Mouse (Mus musculus) megakaryocyte progenitor cell, adult 5-6 weeks (primary cell): Measurements from ENCODE around the gene Elof1. TPM values are rescaled to one million over a fixed set of nuclear protein-coding genes. Genes with fewer than 3 reads are reported as not detected.

Source experiments
- total RNA-seq, 2 experiments: library from RNA; stranded (forward) in 1 of 2; stranded (reverse) in 1 of 2; fragments of 157-497, 149-512 nt in 1 of 2; fragments of 200-1000 nt in 1 of 2; gene quantifications; 2 replicates each; pipeline versions ENCODE4 v1.2.3 to v1.2.4; 2015 to 2017

Gene Elof1
- total RNA-seq, 2 experiments from 2014 or later = 43.6 to 124 TPM

Other genes starting within 250 kb of the Elof1 start
- 14.5 and 20.1 TPM in 2 replicates for gene Rab3d, start 199.0 kb downstream of the Elof1 start, total RNA-seq (2015)
- 37.3 and 50.6 TPM in 2 replicates for gene Rab3d, start 199.0 kb downstream of the Elof1 start, total RNA-seq (2017)
- gene Ccdc159, start 189.7 kb downstream of the Elof1 start, total RNA-seq (2015) = 0.12 TPM in 1 of 2 replicates, not detected in the other
- gene Ccdc159, start 189.7 kb downstream of the Elof1 start, total RNA-seq (2017) = 0.08 and 0.41 TPM in 2 replicates
- gene Tmem205, start 189.6 kb downstream of the Elof1 start, total RNA-seq (2015) = 49.4 and 60.5 TPM in 2 replicates
- gene Tmem205, start 189.6 kb downstream of the Elof1 start, total RNA-seq (2017) = 19.7 and 22.1 TPM in 2 replicates
- 0.42 TPM in 2 replicates for gene Plppr2, start 180.1 kb downstream of the Elof1 start, total RNA-seq (2015)
- 0.21 TPM in 1 of 2 replicates, not detected in the other for gene Plppr2, start 180.1 kb downstream of the Elof1 start, total RNA-seq (2017)
- gene Swsap1, start 161.4 kb downstream of the Elof1 start, total RNA-seq (2015) = 8.1 and 9.0 TPM in 2 replicates
- 4.1 and 5.8 TPM in 2 replicates for gene Swsap1, start 161.4 kb downstream of the Elof1 start, total RNA-seq (2017)
- 3.0 and 6.0 TPM in 2 replicates for gene Epor, start 153.7 kb downstream of the Elof1 start, total RNA-seq (2015)
- gene Epor, start 153.7 kb downstream of the Elof1 start, total RNA-seq (2017) = 3.8 and 5.0 TPM in 2 replicates
- gene Rgl3, start 127.7 kb downstream of the Elof1 start, total RNA-seq (2015) = not detected in 2 replicates
- not detected in 2 replicates for gene Rgl3, start 127.7 kb downstream of the Elof1 start, total RNA-seq (2017)
- not detected in 2 replicates for gene Ccdc151, start 114.5 kb downstream of the Elof1 start, total RNA-seq (2015)
- not detected in 2 replicates for gene Ccdc151, start 114.5 kb downstream of the Elof1 start, total RNA-seq (2017)
- 50.3 and 51.2 TPM in 2 replicates for gene Prkcsh, start 114.4 kb downstream of the Elof1 start, total RNA-seq (2015)
- gene Prkcsh, start 114.4 kb downstream of the Elof1 start, total RNA-seq (2017) = 136 and 146 TPM in 2 replicates
- not detected in 2 replicates for gene Elavl3, start 65.1 kb downstream of the Elof1 start, total RNA-seq (2015)
- not detected in 2 replicates for gene Elavl3, start 65.1 kb downstream of the Elof1 start, total RNA-seq (2017)
- gene Gm49318, start 45.9 kb downstream of the Elof1 start, total RNA-seq (2015) = not detected in 2 replicates
- not detected in 2 replicates for gene Gm49318, start 45.9 kb downstream of the Elof1 start, total RNA-seq (2017)
- 4.9 and 7.1 TPM in 2 replicates for gene Zfp653, start 45.8 kb downstream of the Elof1 start, total RNA-seq (2015)
- 8.0 and 11.9 TPM in 2 replicates for gene Zfp653, start 45.8 kb downstream of the Elof1 start, total RNA-seq (2017)
- 10.1 and 12.0 TPM in 2 replicates for gene Ecsit, start 31.7 kb downstream of the Elof1 start, total RNA-seq (2015)
- gene Ecsit, start 31.7 kb downstream of the Elof1 start, total RNA-seq (2017) = 20.8 and 24.0 TPM in 2 replicates
- not detected in 2 replicates for gene Cnn1, start 18.0 kb downstream of the Elof1 start, total RNA-seq (2015)
- gene Cnn1, start 18.0 kb downstream of the Elof1 start, total RNA-seq (2017) = not detected in 2 replicates
- 3.3 and 4.1 TPM in 2 replicates for gene Acp5, start 18.5 kb upstream of the Elof1 start, total RNA-seq (2015)
- gene Acp5, start 18.5 kb upstream of the Elof1 start, total RNA-seq (2017) = 2.9 and 5.3 TPM in 2 replicates
- 21.8 and 25.4 TPM in 2 replicates for gene Pigyl, start 39.7 kb upstream of the Elof1 start, total RNA-seq (2015)
- gene Pigyl, start 39.7 kb upstream of the Elof1 start, total RNA-seq (2017) = 28.4 and 31.8 TPM in 2 replicates
- not detected in 2 replicates for gene Zfp872, start 70.9 kb upstream of the Elof1 start, total RNA-seq (2015)
- gene Zfp872, start 70.9 kb upstream of the Elof1 start, total RNA-seq (2017) = not detected in 2 replicates
- 42.9 and 52.0 TPM in 2 replicates for gene Zfp809, start 108.5 kb upstream of the Elof1 start, total RNA-seq (2015)
- 28.8 and 32.3 TPM in 2 replicates for gene Zfp809, start 108.5 kb upstream of the Elof1 start, total RNA-seq (2017)
- gene Zfp599, start 142.7 kb upstream of the Elof1 start, total RNA-seq (2015) = 6.0 and 7.1 TPM in 2 replicates
- 8.0 and 9.0 TPM in 2 replicates for gene Zfp599, start 142.7 kb upstream of the Elof1 start, total RNA-seq (2017)
- 10.2 and 10.9 TPM in 2 replicates for gene Zfp810, start 190.5 kb upstream of the Elof1 start, total RNA-seq (2015)
- 14.7 and 15.1 TPM in 2 replicates for gene Zfp810, start 190.5 kb upstream of the Elof1 start, total RNA-seq (2017)